Mouse (Mus musculus) ES-Bruce4 (cell line): ENCODE results near the gene Glul. TPM values are rescaled to one million over a fixed set of nuclear protein-coding genes. Genes with fewer than 3 reads are reported as not detected.

ENCODE experiments used
- H3K27ac ChIP-seq: 2 replicates; pipeline ENCODE4 v1.5.1; 2012; ENCODE audit warnings: low read length, inconsistent platforms; ENCODE audit not compliant: insufficient read depth
- H3K27me3 ChIP-seq: 2 replicates; pipeline ENCODE4 v1.6.1; 2012; ENCODE audit warnings: mild to moderate bottlenecking, low read length, inconsistent platforms; ENCODE audit not compliant: control insufficient read depth, poor library complexity, insufficient read depth, severe bottlenecking
- H3K36me3 ChIP-seq: 2 replicates; pipeline ENCODE4 v1.6.1; 2012; ENCODE audit warnings: inconsistent platforms, mild to moderate bottlenecking, low read length, moderate library complexity; ENCODE audit not compliant: control insufficient read depth, poor library complexity, insufficient read depth, severe bottlenecking
- H3K4me1 ChIP-seq: one replicate; pipeline ENCODE4 v1.8.1; 2011; ENCODE audit warnings: low read length; ENCODE audit not compliant: control insufficient read depth, insufficient read depth
- H3K4me3 ChIP-seq: 2 replicates; pipeline ENCODE4 v1.5.1; 2011; ENCODE audit warnings: low read depth, mild to moderate bottlenecking, low read length
- H3K9ac ChIP-seq: 2 replicates; pipeline ENCODE4 v1.6.1; 2012; ENCODE audit warnings: low read depth, mild to moderate bottlenecking, inconsistent platforms; ENCODE audit not compliant: poor library complexity, severe bottlenecking
- H3K9me3 ChIP-seq: replicated peaks from 2 replicates; pipeline ENCODE4 v1.6.1; 2012; ENCODE audit warnings: mild to moderate bottlenecking, low read length, inconsistent platforms; ENCODE audit not compliant: control insufficient read depth, poor library complexity, insufficient read depth, severe bottlenecking
- CTCF ChIP-seq: IDR thresholded peaks from one replicate; pipeline ENCODE4 v1.8.1; 2011; ENCODE audit warnings: low read depth, low read length
- EP300 ChIP-seq: IDR thresholded peaks from 2 replicates; pipeline ENCODE4 v1.6.1; 2011; ENCODE audit warnings: low read depth, low read length; ENCODE audit not compliant: insufficient read depth
- POLR2A ChIP-seq: IDR thresholded peaks from one replicate; pipeline ENCODE4 v1.8.1; 2011; ENCODE audit warnings: low read length; ENCODE audit not compliant: insufficient read depth
- polyA plus RNA-seq: library from polyadenylated mRNA; stranded (reverse); fragments of >200 nt; gene quantifications from 2 replicates; pipeline ENCODE4 v1.2.4, GENCODE M21; 2011; ENCODE audit warnings: low read depth; ENCODE audit not compliant: missing spikeins, insufficient read depth, insufficient read length

Gene Glul
- polyA plus RNA-seq, 1 experiment, result 97.0 TPM

DNA sequence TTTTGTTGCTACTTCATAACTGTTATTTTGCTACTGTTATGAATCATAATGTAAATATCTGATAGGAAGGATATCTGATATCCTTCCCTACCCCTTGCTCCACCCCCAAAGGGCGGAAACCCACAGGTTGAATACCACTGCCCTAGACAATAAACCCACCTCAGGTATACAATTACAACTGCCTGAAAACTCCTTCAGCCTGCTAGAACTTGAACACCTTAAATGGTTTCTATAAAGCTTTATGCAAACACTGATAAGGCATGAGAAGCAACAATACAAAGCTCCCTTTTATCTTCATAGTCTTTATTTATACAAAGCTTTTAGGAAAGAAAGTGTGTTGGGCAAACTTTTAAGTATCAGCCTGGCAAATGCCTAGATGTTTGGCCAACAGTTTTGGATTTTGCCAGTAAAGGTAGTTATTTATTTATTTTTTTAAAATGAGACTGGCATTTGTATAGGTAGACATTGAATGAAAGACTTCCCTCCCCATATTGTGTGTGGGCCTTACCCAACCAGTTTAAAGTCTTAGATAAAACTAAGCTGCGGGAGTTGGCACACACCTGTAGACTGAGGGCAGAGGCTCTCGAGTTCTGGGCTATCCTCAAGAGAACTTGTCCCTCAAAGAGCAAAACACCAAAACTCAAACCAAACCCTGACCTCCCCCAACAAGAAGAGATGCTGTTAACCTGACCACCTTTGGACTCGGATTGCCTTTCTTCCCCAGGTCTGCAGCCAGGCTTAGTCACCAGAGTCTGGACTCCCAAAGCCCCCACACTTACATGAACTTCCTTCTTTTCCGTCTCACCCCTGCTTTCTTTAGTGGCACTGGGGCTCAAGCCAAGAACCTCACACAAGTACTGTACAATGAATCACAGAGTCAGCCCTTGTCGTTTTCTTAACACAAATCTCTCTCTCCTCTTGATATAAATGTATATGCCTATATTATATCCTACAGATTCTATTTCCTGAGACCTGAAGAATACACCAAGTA, 24.9 kb downstream of the Glul start:
- TF ChIP-seq POLR2A (no peak), CTCF (no peak), EP300 (no peak)

DNA sequence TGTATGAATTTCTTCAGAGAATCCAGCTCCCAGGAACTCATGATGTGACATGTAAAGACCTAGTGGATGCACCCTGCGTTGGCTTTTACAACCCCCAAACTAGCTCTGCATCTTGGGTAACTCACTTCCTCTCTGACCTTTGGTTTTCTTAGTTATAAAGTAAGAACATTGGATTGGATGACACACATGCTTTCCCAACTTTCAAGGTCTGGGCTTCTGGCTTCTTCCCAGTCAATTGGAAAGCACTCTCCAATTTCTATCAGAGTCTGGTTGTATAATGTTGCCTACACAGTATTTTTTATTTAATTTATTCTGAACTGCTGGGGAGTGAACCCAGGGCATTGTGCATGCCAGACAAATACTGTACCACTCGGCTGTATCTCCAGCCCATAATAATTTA, 30.7 kb downstream of the Glul start:
- Histone ChIP-seq H3K27ac (no peak overlapping the region), H3K4me1 (no peaks in the 10 kb centered on the region), H3K4me3 (no peak overlapping the region), H3K9ac (no peak overlapping the region), H3K36me3 (no peaks in the 10 kb centered on the region), H3K27me3 (no peaks in the 10 kb centered on the region), H3K9me3 (no peaks in the 10 kb centered on the region)
- TF ChIP-seq POLR2A (no peak), CTCF (no peak), EP300 (no peak)

More for the DNA sequence above, 24.9 kb downstream of the Glul start:
- Histone ChIP-seq H3K27me3 (no peaks in the 10 kb centered on the region), H3K27ac (no peak overlapping the region), H3K36me3 (no peaks in the 10 kb centered on the region), H3K9me3 (no peaks in the 10 kb centered on the region), H3K9ac (no peak overlapping the region), H3K4me1 (no peaks in the 10 kb centered on the region), H3K4me3 (no peak overlapping the region)

DNA sequence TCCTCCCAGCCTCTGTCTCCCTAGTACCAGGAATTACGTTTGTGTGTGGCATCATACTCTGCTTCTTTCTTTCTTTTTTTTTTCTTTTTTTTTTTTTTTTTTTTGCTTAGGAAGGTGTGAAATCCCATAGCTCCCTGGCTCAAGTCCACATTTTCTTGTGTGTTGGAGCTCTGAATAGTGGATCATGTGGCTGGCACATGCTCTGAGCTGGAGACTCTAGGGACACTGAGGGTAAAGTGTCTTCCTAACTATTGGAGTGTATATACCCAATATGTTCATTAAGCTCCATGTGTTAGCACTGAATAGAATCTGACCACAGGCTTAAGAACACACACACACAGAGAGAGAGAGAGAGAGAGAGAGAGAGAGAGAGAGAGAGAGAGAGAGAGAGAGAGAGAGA, 34.0 kb downstream of the Glul start:
- H3K4me1 ChIP-seq, result no peaks in the 10 kb centered on the region
- H3K36me3 ChIP-seq, result no peaks in the 10 kb centered on the region
- peaks cover 1% of the 10 kb centered on the region; the same call in 1 of the 2 replicates for H3K27me3 ChIP-seq
- no peak overlapping the region for H3K27ac ChIP-seq
- no peak for TF ChIP-seq CTCF
- TF ChIP-seq EP300, result no peak
- no peak for TF ChIP-seq POLR2A
- H3K9me3 ChIP-seq, result 0 out of 2 replicates have a peak, but pooled peaks cover 3% of the 10 kb centered on the region
- no peak overlapping the region for H3K9ac ChIP-seq
- no peak overlapping the region for H3K4me3 ChIP-seq

DNA sequence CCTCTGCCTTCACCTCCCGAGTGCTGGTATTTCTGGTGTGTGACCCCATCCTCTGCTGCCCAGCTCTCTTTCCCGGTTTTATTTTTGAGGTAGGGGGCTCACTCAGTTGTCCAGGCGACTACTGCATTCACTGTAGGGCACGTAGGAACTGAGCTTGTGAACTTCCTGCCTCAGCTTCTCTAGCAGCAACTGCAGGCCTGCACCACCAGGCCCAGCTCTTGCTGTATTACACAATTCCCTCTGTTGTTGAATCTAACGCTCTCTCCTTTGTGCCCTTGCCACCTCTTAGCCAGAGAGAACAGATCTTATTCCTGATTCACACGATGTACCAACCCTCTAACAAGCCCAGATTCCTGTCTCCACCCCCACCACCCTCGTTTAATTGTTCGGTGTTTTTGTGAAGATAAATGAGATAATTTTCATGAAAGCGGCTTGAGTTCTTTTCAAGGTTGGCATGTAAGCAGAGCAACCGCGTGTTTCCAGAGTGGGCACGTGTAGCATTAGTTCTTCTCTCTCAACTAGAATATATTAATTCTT, 36.2 kb downstream of the Glul start:
- Histone ChIP-seq H3K36me3 (no peaks in the 10 kb centered on the region), H3K4me3 (no peak overlapping the region), H3K9me3 (0 out of 2 replicates have a peak, but pooled peaks cover 3% of the 10 kb centered on the region), H3K27me3 (peaks cover 1% of the 10 kb centered on the region; the same call in 1 of the 2 replicates), H3K27ac (no peak overlapping the region), H3K9ac (no peak overlapping the region), H3K4me1 (no peaks in the 10 kb centered on the region)
- TF ChIP-seq POLR2A (no peak), CTCF (no peak), EP300 (no peak)

DNA sequence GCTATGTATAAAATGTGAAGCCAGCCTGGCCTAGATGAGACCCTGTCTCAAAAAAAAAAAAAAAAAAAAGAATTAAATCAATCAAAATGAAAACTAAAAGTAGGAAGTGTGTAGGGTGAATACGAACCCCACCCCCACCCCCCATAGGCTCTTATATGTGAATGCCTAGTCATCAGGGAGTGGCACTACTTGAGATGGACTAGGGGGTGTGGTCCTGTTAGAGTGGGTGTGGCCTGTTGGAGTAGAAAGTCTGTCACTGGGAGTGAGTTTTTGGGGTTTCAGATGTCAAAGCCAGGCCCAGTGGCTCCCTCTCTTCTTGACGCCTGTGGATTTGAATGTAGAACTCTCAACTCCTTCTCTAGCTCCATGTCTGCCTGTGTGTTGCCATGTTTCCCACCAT, 37.3 kb downstream of the Glul start:
- TF ChIP-seq POLR2A (no peak), CTCF (no peak), EP300 (no peak)
- Histone ChIP-seq H3K4me3 (no peak overlapping the region), H3K36me3 (no peaks in the 10 kb centered on the region)

DNA sequence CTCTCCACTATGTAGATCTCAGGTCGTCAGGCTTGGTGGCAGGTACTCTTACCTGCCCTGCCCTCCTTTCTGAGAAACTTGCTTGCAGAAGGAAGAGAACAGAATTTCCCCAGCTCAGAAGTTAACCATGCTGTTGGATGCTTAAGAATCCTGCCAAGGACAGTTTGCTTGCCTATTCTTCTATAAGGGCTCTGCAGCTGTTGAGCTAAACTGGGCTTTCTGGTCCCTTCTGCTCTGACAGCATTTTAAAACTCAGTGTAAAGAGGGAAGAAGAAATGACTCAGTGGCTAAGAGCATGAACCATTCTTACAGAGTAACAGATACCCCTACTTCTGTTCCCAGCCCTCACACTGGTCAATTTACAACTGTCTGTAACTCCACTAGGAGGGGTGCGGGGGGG, 41.2 kb downstream of the Glul start:
- H3K4me1 ChIP-seq, result no peaks in the 10 kb centered on the region
- H3K27ac ChIP-seq, result no peak overlapping the region
- H3K4me3 ChIP-seq, result no peak overlapping the region
- TF ChIP-seq EP300 (no peak), CTCF (no peak), POLR2A (no peak)
- H3K9me3 ChIP-seq, result peaks cover 3% of the 10 kb centered on the region; the same call in 1 of the 2 replicates
- H3K9ac ChIP-seq, result no peak overlapping the region
- peaks cover 1% of the 10 kb centered on the region; the same call in 1 of the 2 replicates for H3K27me3 ChIP-seq
- H3K36me3 ChIP-seq, result no peaks in the 10 kb centered on the region

More for the DNA sequence above, 37.3 kb downstream of the Glul start:
- Histone ChIP-seq H3K4me1 (no peaks in the 10 kb centered on the region), H3K9ac (no peak overlapping the region), H3K27ac (no peak overlapping the region), H3K9me3 (0 out of 2 replicates have a peak, but pooled peaks cover 3% of the 10 kb centered on the region), H3K27me3 (peaks cover 1% of the 10 kb centered on the region; the same call in 1 of the 2 replicates)
